ENCODE assay signal across 9 mouse cellular contexts in the genomic region with DNA sequence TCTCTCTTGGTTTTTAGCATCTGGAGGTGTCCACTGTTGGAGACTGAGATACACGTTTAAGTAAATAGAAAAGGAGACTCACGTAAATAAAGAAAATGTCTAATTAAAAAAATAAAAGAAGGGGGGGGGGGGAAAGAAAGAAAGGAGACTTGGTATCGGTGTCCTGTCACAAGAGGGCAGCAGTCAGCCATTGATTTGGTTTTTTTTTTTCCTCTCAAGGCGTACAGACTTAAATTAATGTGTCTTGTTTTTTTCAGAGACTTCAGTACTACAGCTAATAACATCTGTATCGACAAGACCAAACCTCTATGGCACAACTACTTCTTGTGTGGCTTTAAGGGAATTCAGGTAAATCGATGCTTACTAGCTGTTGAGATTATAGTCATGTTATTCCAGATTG. TPM values are rescaled to one million over a fixed set of nuclear protein-coding genes. Genes with fewer than 3 reads are reported as not detected.
A peak's percentile ranks its signal among the peaks of the same experiment; 100 is the strongest.
DNase-seq lines count a peak whose midpoint lies in the region; ATAC-seq and TF ChIP-seq lines count a peak whose summit lies in the region.
"Had no signal": no experiment of that assay in that cellular context is flagged by ENCODE, and none has a peak within 500 bp of the region (broad histone marks: within the 10 kb centered on the region; RNA-seq: fewer than 3 reads in every experiment).

No protein-coding gene starts in this region.

- peak; percentile 68 for TF ChIP-seq CTCF in intestine, postnatal 0 days (IDR thresholded peaks at IDR 0.05; ENCODE audit: low read depth)
- peak; percentile 52 for TF ChIP-seq CTCF in liver, embryonic 14.5 days (IDR thresholded peaks at IDR 0.05; ENCODE audit: low read depth)

- no peaks in the 10 kb centered on the region for H3K4me1 ChIP-seq in intestine, postnatal 0 days (replicated peaks; ENCODE audit: control insufficient read depth, insufficient read depth, low read length)
- H3K4me1 ChIP-seq in intestine, embryonic 16.5 days (ENCODE audit: control insufficient read depth, insufficient read depth, low read length), result no peaks in the 10 kb centered on the region
- no peaks in the 10 kb centered on the region for H3K4me1 ChIP-seq in liver, embryonic 14.5 days (replicated peaks; ENCODE audit: control insufficient read depth in 2 of 2, insufficient read depth in 2 of 2, low read length in 1 of 2)
- H3K4me1 ChIP-seq: embryonic facial prominence, embryonic 13.5 days had no signal

- no peak for TF ChIP-seq EP300 in liver, embryonic 14.5 days (IDR thresholded peaks at IDR 0.05; ENCODE audit: low read depth)

- 51% methylated on average over 6 of the region's 6 CpGs for WGBS in intestine, postnatal 0 days
- WGBS in intestine, embryonic 16.5 days, result 46% methylated on average over 6 of the region's 6 CpGs
- WGBS in liver, embryonic 14.5 days (ENCODE audit: insufficient replicate concordance), result 50% methylated on average over 6 of the region's 6 CpGs

- no peaks in the 10 kb centered on the region for H3K27me3 ChIP-seq in intestine, postnatal 0 days (replicated peaks; ENCODE audit: control insufficient read depth, insufficient read depth, low read length)
- H3K27me3 ChIP-seq in intestine, embryonic 16.5 days (replicated peaks; ENCODE audit: control insufficient read depth, insufficient read depth, low read length), result no peaks in the 10 kb centered on the region
- H3K27me3 ChIP-seq in liver, embryonic 14.5 days (ENCODE audit: control insufficient read depth, insufficient read depth, low read length), result no peaks in the 10 kb centered on the region
- H3K27me3 ChIP-seq: embryonic facial prominence, embryonic 13.5 days had no signal

- no peak overlapping the region for H3K4me3 ChIP-seq in intestine, postnatal 0 days (ENCODE audit: low read depth, low read length)
- H3K4me3 ChIP-seq in intestine, embryonic 16.5 days (ENCODE audit: low read length), result no peak overlapping the region
- no peak overlapping the region for H3K4me3 ChIP-seq in liver, embryonic 14.5 days (ENCODE audit: insufficient read depth in 1 of 2, low read depth in 2 of 2, low read length in 2 of 2)
- H3K4me3 ChIP-seq: embryonic facial prominence, embryonic 13.5 days had no signal

- H3K4me2 ChIP-seq in intestine, postnatal 0 days (replicated peaks; ENCODE audit: low read depth), result no peak overlapping the region
- no peak overlapping the region for H3K4me2 ChIP-seq in intestine, embryonic 16.5 days (ENCODE audit: low read depth, low read length)
- H3K4me2 ChIP-seq in liver, embryonic 14.5 days (ENCODE audit: low read depth), result no peak overlapping the region
- H3K4me2 ChIP-seq: embryonic facial prominence, embryonic 13.5 days had no signal

- no peak overlapping the region for H3K9ac ChIP-seq in intestine, postnatal 0 days (ENCODE audit: low read depth, low read length)
- H3K9ac ChIP-seq in intestine, embryonic 16.5 days (ENCODE audit: low read depth, low read length), result no peak overlapping the region
- no peak overlapping the region for H3K9ac ChIP-seq in liver, embryonic 14.5 days (replicated peaks)
- H3K9ac ChIP-seq: embryonic facial prominence, embryonic 13.5 days had no signal

- H3K27ac ChIP-seq in intestine, postnatal 0 days (ENCODE audit: low read depth, low read length), result no peak overlapping the region
- no peak overlapping the region for H3K27ac ChIP-seq in intestine, embryonic 16.5 days (ENCODE audit: low read length)
- H3K27ac ChIP-seq in liver, embryonic 14.5 days, result no peak overlapping the region
- H3K27ac ChIP-seq: embryonic facial prominence, embryonic 13.5 days had no signal

- H3K36me3 ChIP-seq in intestine, postnatal 0 days (ENCODE audit: control insufficient read depth, insufficient read depth), result peaks cover 27% of the 10 kb centered on the region; the same call in 1 of the 2 replicates
- no peaks in the 10 kb centered on the region for H3K36me3 ChIP-seq in intestine, embryonic 16.5 days (ENCODE audit: control insufficient read depth, insufficient read depth, low read length)
- no peaks in the 10 kb centered on the region for H3K36me3 ChIP-seq in liver, embryonic 14.5 days (replicated peaks; ENCODE audit: control insufficient read depth, insufficient read depth, low read depth)

- no peak for ATAC-seq in intestine, postnatal 0 days
- no peak for ATAC-seq in intestine, embryonic 16.5 days
- no peak for ATAC-seq in liver, embryonic 14.5 days (ENCODE audit: insufficient read depth)

- DNase-seq in urinary bladder, postnatal 14 days (ENCODE audit: low spot score), result peak; percentile 48
- no peak for DNase-seq in urinary bladder, adult 2 months (ENCODE audit: low spot score)
- DNase-seq in c-Kit-positive CD71-positive TER-119-positive erythroid progenitor cells, embryonic 14.5 days (ENCODE audit: low spot score), result peak; percentile 27
- DNase-seq in liver, embryonic 14.5 days (ENCODE audit: low read depth in 3 of 3, low spot score in 3 of 3), result no peak
- DNase-seq in spleen, postnatal 36 days (ENCODE audit: low spot score in 2 of 2), result no peak
- no peak for DNase-seq in right cerebral cortex, postnatal 25 days

- no peaks in the 10 kb centered on the region for H3K9me3 ChIP-seq in intestine, postnatal 0 days (ENCODE audit: control insufficient read depth)
- H3K9me3 ChIP-seq in intestine, embryonic 16.5 days (ENCODE audit: control insufficient read depth, low read length), result no peaks in the 10 kb centered on the region
- no peaks in the 10 kb centered on the region for H3K9me3 ChIP-seq in liver, embryonic 14.5 days (ENCODE audit: control insufficient read depth, low read length)
- H3K9me3 ChIP-seq: embryonic facial prominence, embryonic 13.5 days had no signal

RNA-seq across cellular contexts. Expression of gene Cops2, which starts 34.2 kb away (rescaled TPM):
- 28.7 and 29.8 TPM in 2 replicates for polyA plus RNA-seq in intestine, postnatal 0 days (2015; fragmentation: Nextera tagmentation; extraction: Ambion mirVana)
- 49.6 and 54.3 TPM in 2 replicates for polyA plus RNA-seq in intestine, embryonic 16.5 days (2015; fragmentation: Nextera tagmentation; extraction: Ambion mirVana)
- 71.3 and 91.3 TPM in 2 replicates for polyA plus RNA-seq in urinary bladder, adult 2 months (2012; rRNA removed)
- 13.9 and 50.4 TPM in 2 replicates for polyA plus RNA-seq in liver, embryonic 14.5 days (2012; rRNA removed)
- 49.4 and 52.2 TPM in 2 replicates for polyA plus RNA-seq in liver, embryonic 14.5 days (2014; fragmentation: Nextera tagmentation; extraction: Ambion mirVana)

RNA-seq across cellular contexts. Expression of gene Galk2, which starts 34.2 kb away (rescaled TPM):
- 84.1 and 85.3 TPM in 2 replicates for polyA plus RNA-seq in intestine, postnatal 0 days (2015; fragmentation: Nextera tagmentation; extraction: Ambion mirVana)
- 77.4 and 91.1 TPM in 2 replicates for polyA plus RNA-seq in intestine, embryonic 16.5 days (2015; fragmentation: Nextera tagmentation; extraction: Ambion mirVana)
- polyA plus RNA-seq in urinary bladder, adult 2 months (2012; rRNA removed), result 28.2 and 33.5 TPM in 2 replicates
- 6.2 and 6.3 TPM in 2 replicates for polyA plus RNA-seq in liver, embryonic 14.5 days (2012; rRNA removed)
- 9.7 and 10.1 TPM in 2 replicates for polyA plus RNA-seq in liver, embryonic 14.5 days (2014; fragmentation: Nextera tagmentation; extraction: Ambion mirVana)

Comparison
In these comparisons a context has a peak if more than half of its experiments do, and no peak if none do; other contexts are left out.
1. DNase-seq: peak in urinary bladder, postnatal 14 days (single experiment) and c-Kit-positive CD71-positive TER-119-positive erythroid progenitor cells, embryonic 14.5 days (single experiment); none in urinary bladder, adult 2 months (single experiment), liver, embryonic 14.5 days (0 of 3), spleen, postnatal 36 days (0 of 2) and right cerebral cortex, postnatal 25 days (single experiment).